Mouse (Mus musculus) limb, embryonic 12.5 days (tissue): ENCODE results near the gene Tek. TPM values are rescaled to one million over a fixed set of nuclear protein-coding genes. Genes with fewer than 3 reads are reported as not detected.

Experiments used
- polyA plus RNA-seq: library from polyadenylated mRNA; unstranded; fragments of >200 nt; fragmentation: Nextera tagmentation; extraction: Ambion mirVana; gene quantifications from 2 replicates; pipeline ENCODE4 v1.2.1, GENCODE M21; 2016

Gene Tek
- polyA plus RNA-seq, 1 experiment from 2014 or later: 7.9 TPM

Other genes starting within 250 kb of the Tek start
- 0.79 TPM in 1 of 2 replicates, not detected in the other for gene Gm10306, start 182.7 kb upstream of the Tek start, polyA plus RNA-seq
- 29.8 and 32.4 TPM in 2 replicates for gene Caap1, start 182.5 kb upstream of the Tek start, polyA plus RNA-seq
- 86.7 and 91.1 TPM in 2 replicates for gene Plaa, start 136.0 kb upstream of the Tek start, polyA plus RNA-seq
- gene Ift74, start 124.8 kb upstream of the Tek start, polyA plus RNA-seq: 51.8 and 56.2 TPM in 2 replicates
- gene Lrrc19, start 89.1 kb upstream of the Tek start, polyA plus RNA-seq: 1.3 and 1.7 TPM in 2 replicates
- gene Eqtn, start 189.6 kb downstream of the Tek start, polyA plus RNA-seq: not detected in 2 replicates
- gene Mysm1, start 239.8 kb downstream of the Tek start, polyA plus RNA-seq: 34.1 and 35.1 TPM in 2 replicates